Mouse (Mus musculus) myocyte (in vitro differentiated cells): ENCODE measurements around the gene Morc3. TPM values are rescaled to one million over a fixed set of nuclear protein-coding genes. Genes with fewer than 3 reads are reported as not detected.

Experiments
- H3K27me3 ChIP-seq: one replicate; pipeline ENCODE4 v1.6.1; 2011; ENCODE audit not compliant: control insufficient read depth, insufficient read depth, insufficient read length
- H3K36me3 ChIP-seq: one replicate; pipeline ENCODE4 v1.6.1; 2011; ENCODE audit not compliant: control insufficient read depth, insufficient read depth
- H3K4me2 ChIP-seq: one replicate; pipeline ENCODE4 v1.6.1; 2011; ENCODE audit warnings: low read depth, control low read depth
- H3K4me3 ChIP-seq: one replicate; pipeline ENCODE4 v1.5.1; 2011; ENCODE audit warnings: mild to moderate bottlenecking, control low read depth, moderate library complexity
- H3K79me2 ChIP-seq: one replicate; pipeline ENCODE4 v1.6.1; 2011; ENCODE audit not compliant: control insufficient read depth, insufficient read depth
- H3ac ChIP-seq: one replicate; pipeline ENCODE4 v1.6.1; 2011; ENCODE audit not compliant: control insufficient read depth, insufficient read length
- CEBPB ChIP-seq: IDR thresholded peaks from 2 replicates; pipeline ENCODE4 v1.6.1; 2011; ENCODE audit warnings: mild to moderate bottlenecking, moderate library complexity; ENCODE audit not compliant: poor library complexity, insufficient read depth, severe bottlenecking
- E2F4 ChIP-seq: IDR thresholded peaks from one replicate; pipeline ENCODE4 v1.6.1; 2011; ENCODE audit warnings: mild to moderate bottlenecking, control low read depth, moderate library complexity; ENCODE audit not compliant: insufficient read depth
- MAX ChIP-seq: IDR thresholded peaks from one replicate; pipeline ENCODE4 v1.6.1; 2011; ENCODE audit warnings: low read depth, mild to moderate bottlenecking, control low read depth
- MYOD1 ChIP-seq, 3 experiments: IDR thresholded peaks; one replicate each; pipeline ENCODE4 v1.6.1; 2011; ENCODE audit warnings: control low read depth in 2 of 3, low read depth in 2 of 3, mild to moderate bottlenecking in 2 of 3, moderate library complexity in 1 of 3; ENCODE audit not compliant: insufficient read length in 2 of 3, control insufficient read depth in 1 of 3
- MYOG ChIP-seq, 3 experiments: IDR thresholded peaks; one replicate each; pipeline ENCODE4 v1.6.1; 2011; ENCODE audit warnings: control low read depth in 2 of 3, low read depth in 2 of 3, mild to moderate bottlenecking in 2 of 3; ENCODE audit not compliant: insufficient read length in 2 of 3, control insufficient read depth in 1 of 3, insufficient read depth in 1 of 3
- POLR2A ChIP-seq: IDR thresholded peaks from one replicate; pipeline ENCODE4 v1.6.1; 2011; ENCODE audit warnings: low read depth, mild to moderate bottlenecking, control low read depth, moderate library complexity; ENCODE audit not compliant: insufficient read length
- POLR2AphosphoS2 ChIP-seq: IDR thresholded peaks from one replicate; pipeline ENCODE4 v1.6.1; 2011; ENCODE audit warnings: low read depth, control low read depth; ENCODE audit not compliant: insufficient read length
- REST ChIP-seq: IDR thresholded peaks from one replicate; pipeline ENCODE4 v1.6.1; 2011; ENCODE audit warnings: mild to moderate bottlenecking, control low read depth, moderate library complexity; ENCODE audit not compliant: insufficient read depth, insufficient read length
- SRF ChIP-seq: IDR thresholded peaks from one replicate; pipeline ENCODE4 v1.6.1; 2011; ENCODE audit warnings: low read depth; ENCODE audit not compliant: control insufficient read depth, insufficient read length
- TCF12 ChIP-seq: IDR thresholded peaks from one replicate; pipeline ENCODE4 v1.6.1; 2011; ENCODE audit warnings: mild to moderate bottlenecking, control low read depth; ENCODE audit not compliant: poor library complexity, insufficient read depth, severe bottlenecking
- TCF3 ChIP-seq: IDR thresholded peaks from one replicate; pipeline ENCODE4 v1.6.1; 2011; ENCODE audit warnings: low read depth, control low read depth; ENCODE audit not compliant: insufficient read length
- USF1 ChIP-seq: IDR thresholded peaks from one replicate; pipeline ENCODE4 v1.6.1; 2011; ENCODE audit warnings: low read depth, mild to moderate bottlenecking, control low read depth, moderate library complexity
- polyA plus RNA-seq: library from polyadenylated mRNA; unstranded; fragments of >200 nt; fragmentation: generic; extraction: Trizol; gene quantifications from one replicate; pipeline ENCODE4 v1.2.1, GENCODE M21; 2012; ENCODE audit warnings: missing spikeins

Morc3 gene
- polyA plus RNA-seq, 1 experiment: 10.6 TPM

- Histone ChIP-seq H3K4me2 (no peak overlapping the region), H3K36me3 (peaks cover 4% of the 10 kb centered on the region)
Observed at GRCm38 (mm10) chr16:93890948-93891604, 59.2 kb downstream of the Morc3 start.

GRCm38 (mm10) chr16:93893285-93893684 lies 61.4 kb downstream of the Morc3 start:
- Histone ChIP-seq H3ac (no peak overlapping the region), H3K4me3 (no peak overlapping the region), H3K4me2 (no peak overlapping the region), H3K36me3 (peaks cover 4% of the 10 kb centered on the region), H3K79me2 (no peaks in the 10 kb centered on the region), H3K27me3 (no peaks in the 10 kb centered on the region)
- no peak for TF ChIP-seq SRF
- TF ChIP-seq E2F4: no peak
- no peak for TF ChIP-seq MYOD1 (IDR thresholded peaks at IDR 0.05; ENCODE audit: control insufficient read depth in 1 of 3, insufficient read length in 2 of 3, low read depth in 2 of 3)
- no peak for TF ChIP-seq TCF12
- no peak for TF ChIP-seq POLR2AphosphoS2
- TF ChIP-seq REST: no peak

More at GRCm38 (mm10) chr16:93890948-93891604, 59.2 kb downstream of the Morc3 start:
- no peak overlapping the region for H3ac ChIP-seq
- H3K27me3 ChIP-seq: no peaks in the 10 kb centered on the region
- TF ChIP-seq SRF: no peak
- no peak for TF ChIP-seq MYOG (IDR thresholded peaks at IDR 0.05; ENCODE audit: control insufficient read depth in 1 of 3, insufficient read depth in 1 of 3, insufficient read length in 2 of 3, low read depth in 2 of 3)
- no peak for TF ChIP-seq CEBPB
- no peak for TF ChIP-seq POLR2AphosphoS2
- no peak for TF ChIP-seq REST
- no peak overlapping the region for H3K4me3 ChIP-seq
- no peaks in the 10 kb centered on the region for H3K79me2 ChIP-seq

GRCm38 (mm10) chr16:93903027-93903426 lies 71.1 kb downstream of the Morc3 start:
- Histone ChIP-seq H3K4me3 (no peak overlapping the region), H3K79me2 (no peaks in the 10 kb centered on the region), H3K27me3 (no peaks in the 10 kb centered on the region), H3K4me2 (no peak overlapping the region), H3K36me3 (no peaks in the 10 kb centered on the region), H3ac (no peak overlapping the region)
- TF ChIP-seq TCF12 (no peak), USF1 (no peak), MAX (no peak), POLR2AphosphoS2 (no peak), MYOD1 (IDR thresholded peaks at IDR 0.05; ENCODE audit: control insufficient read depth in 1 of 3, insufficient read length in 2 of 3, low read depth in 2 of 3) (no peak), TCF3 (no peak), MYOG (IDR thresholded peaks at IDR 0.05; ENCODE audit: control insufficient read depth in 1 of 3, insufficient read depth in 1 of 3, insufficient read length in 2 of 3, low read depth in 2 of 3) (no peak), E2F4 (no peak), SRF (no peak), CEBPB (no peak), POLR2A (no peak), REST (no peak)

- Histone ChIP-seq H3ac (no peak overlapping the region), H3K4me3 (no peak overlapping the region), H3K27me3 (no peaks in the 10 kb centered on the region), H3K36me3 (no peaks in the 10 kb centered on the region), H3K4me2 (no peak overlapping the region), H3K79me2 (no peaks in the 10 kb centered on the region)
- TF ChIP-seq POLR2A (no peak), E2F4 (no peak)
Observed at GRCm38 (mm10) chr16:93906156-93907014, 74.5 kb downstream of the Morc3 start.

- no peaks in the 10 kb centered on the region for H3K79me2 ChIP-seq
- H3K36me3 ChIP-seq: no peaks in the 10 kb centered on the region
Observed at GRCm38 (mm10) chr16:93907761-93908160, 75.8 kb downstream of the Morc3 start.

More at GRCm38 (mm10) chr16:93907761-93908160, 75.8 kb downstream of the Morc3 start:
- Histone ChIP-seq H3ac (no peak overlapping the region), H3K27me3 (no peaks in the 10 kb centered on the region), H3K4me3 (no peak overlapping the region), H3K4me2 (no peak overlapping the region)
- TF ChIP-seq REST (no peak), CEBPB (no peak), POLR2AphosphoS2 (no peak), MYOG (IDR thresholded peaks at IDR 0.05; ENCODE audit: control insufficient read depth in 1 of 3, insufficient read depth in 1 of 3, insufficient read length in 2 of 3, low read depth in 2 of 3) (no peak), USF1 (no peak), POLR2A (no peak), E2F4 (no peak), TCF3 (no peak), TCF12 (no peak), MYOD1 (IDR thresholded peaks at IDR 0.05; ENCODE audit: control insufficient read depth in 1 of 3, insufficient read length in 2 of 3, low read depth in 2 of 3) (no peak), MAX (no peak), SRF (no peak)
